Mouse (Mus musculus) induced T-regulatory cell, adult 2 months (primary cell): ENCODE data around the gene Gm36210.

Source experiments
- DNase-seq: peaks from one replicate; pipeline ENCODE4 v3.0.0-alpha.2; 2012; ENCODE audit warnings: low read depth

Gene Gm36210

GRCm38 (mm10) chr7:4922931-4923565, 16.7 kb upstream of the Gm36210 start:
- peak; percentile 47 for DNase-seq

- peak; percentile 73 for DNase-seq
Measured at GRCm38 (mm10) chr7:4922508-4922907, 16.2 kb upstream of the Gm36210 start.

GRCm38 (mm10) chr7:4921824-4922482, 15.6 kb upstream of the Gm36210 start, which contains the start of gene Nat14:
TSS of gene Nat14 (plus strand) at chr7:4922028.
- DNase-seq = no peak

- DNase-seq = no peak
Measured at GRCm38 (mm10) chr7:4920976-4921823, 14.9 kb upstream of the Gm36210 start.

- no peak for DNase-seq
Measured at GRCm38 (mm10) chr7:4920496-4920895, 14.2 kb upstream of the Gm36210 start.

- no peak for DNase-seq
Measured at GRCm38 (mm10) chr7:4919971-4920370, 13.7 kb upstream of the Gm36210 start.

- no peak for DNase-seq
Measured at GRCm38 (mm10) chr7:4919096-4919495, 12.8 kb upstream of the Gm36210 start.

GRCm38 (mm10) chr7:4918681-4919080, 12.4 kb upstream of the Gm36210 start:
- DNase-seq = no peak

GRCm38 (mm10) chr7:4917494-4917893, 11.2 kb upstream of the Gm36210 start:
- DNase-seq = no peak

- no peak for DNase-seq
Measured at GRCm38 (mm10) chr7:4915669-4916416, 9.5 kb upstream of the Gm36210 start.

- peak; percentile 98 for DNase-seq
Measured at GRCm38 (mm10) chr7:4915007-4915665, 8.8 kb upstream of the Gm36210 start, which contains the start of gene Zfp628. TSS of gene Zfp628 (plus strand) at chr7:4915217.

- DNase-seq = peak; percentile 34
Measured at GRCm38 (mm10) chr7:4912248-4912647, 5.9 kb upstream of the Gm36210 start.

GRCm38 (mm10) chr7:4911561-4911960, 5.2 kb upstream of the Gm36210 start:
- peak; percentile 58 for DNase-seq

GRCm38 (mm10) chr7:4902404-4902803, 3.9 kb downstream of the Gm36210 start:
- no peak for DNase-seq

GRCm38 (mm10) chr7:4901171-4901570, 5.1 kb downstream of the Gm36210 start:
- peak; percentile 68 for DNase-seq

- DNase-seq = no peak
Measured at GRCm38 (mm10) chr7:4900523-4900851, 5.8 kb downstream of the Gm36210 start.

GRCm38 (mm10) chr7:4899649-4900522, 6.4 kb downstream of the Gm36210 start:
- no peak for DNase-seq

GRCm38 (mm10) chr7:4898851-4899648, 7.3 kb downstream of the Gm36210 start:
- DNase-seq = no peak

GRCm38 (mm10) chr7:4895186-4895585, 11.1 kb downstream of the Gm36210 start:
- DNase-seq = no peak

GRCm38 (mm10) chr7:4886680-4887079, 19.6 kb downstream of the Gm36210 start:
- no peak for DNase-seq
